Mouse (Mus musculus): ENCODE results near the gene Nkx2-2.

Nkx2-2 gene

DNA sequence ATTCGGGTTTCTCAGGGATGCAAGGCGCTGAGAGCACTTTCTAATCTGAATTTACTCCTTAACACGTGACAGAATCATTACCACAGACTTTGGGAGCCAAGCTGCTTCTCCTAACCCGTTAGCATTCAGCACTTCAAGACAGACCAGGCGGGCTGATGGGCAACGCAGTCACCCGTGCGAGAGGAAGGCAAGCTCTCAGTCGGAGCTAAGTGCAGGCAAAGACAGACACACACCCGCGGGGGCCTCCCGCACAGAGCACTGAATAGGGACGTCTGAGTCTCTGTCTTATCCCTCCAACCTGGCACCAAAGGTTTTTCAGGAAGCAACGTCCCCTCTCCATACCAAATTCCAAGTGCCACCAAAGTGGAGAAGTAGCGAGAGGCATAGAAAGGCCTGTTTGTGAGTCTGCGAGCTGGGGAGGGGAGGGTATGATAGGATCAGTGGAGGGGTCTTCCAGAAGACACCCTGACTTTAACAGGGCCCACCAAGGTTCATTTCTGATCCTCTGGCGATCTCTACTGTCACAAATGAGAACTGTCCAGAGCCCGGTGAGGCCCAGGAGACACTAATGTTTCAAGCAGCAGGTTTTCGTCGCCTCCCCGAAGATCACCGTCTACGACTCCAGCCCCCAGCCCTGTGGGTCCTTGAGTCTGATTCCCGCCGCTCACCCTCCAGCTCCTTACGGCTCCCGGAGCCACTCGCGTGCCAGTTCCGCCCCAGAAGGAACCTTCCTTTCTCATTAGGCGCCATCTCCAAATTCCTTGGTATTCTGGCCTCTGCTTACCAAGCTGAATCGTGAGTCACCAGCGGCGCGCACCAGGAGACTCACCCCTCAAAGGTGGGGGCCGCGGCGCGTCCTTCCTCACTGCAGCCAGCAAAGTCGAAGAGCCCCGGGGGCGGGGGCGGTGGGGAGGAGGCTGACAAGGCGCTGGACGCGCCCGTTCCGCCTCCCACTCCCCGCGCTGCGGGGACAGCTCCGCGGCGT lies at the start of gene Nkx2-2:
Gene Nkx2-2, minus strand, starts transcription at position 973 of the 985 bp plus-strand sequence.
- DNase-seq (ENCODE audit: low read depth, low spot score): no peak

- DNase-seq (ENCODE audit: low read depth, low spot score): no peak
Observed at GRCm38 (mm10) chr2:147235707-147236290, 41.8 kb upstream of the Nkx2-2 start.

GRCm38 (mm10) chr2:147231175-147231574 lies 37.1 kb upstream of the Nkx2-2 start:
- peak; percentile 4 for DNase-seq (ENCODE audit: low read depth, low spot score)

- peak; percentile 24 for DNase-seq (ENCODE audit: low read depth, low spot score)
Observed at GRCm38 (mm10) chr2:147205076-147205615, 11.1 kb upstream of the Nkx2-2 start.

DNA sequence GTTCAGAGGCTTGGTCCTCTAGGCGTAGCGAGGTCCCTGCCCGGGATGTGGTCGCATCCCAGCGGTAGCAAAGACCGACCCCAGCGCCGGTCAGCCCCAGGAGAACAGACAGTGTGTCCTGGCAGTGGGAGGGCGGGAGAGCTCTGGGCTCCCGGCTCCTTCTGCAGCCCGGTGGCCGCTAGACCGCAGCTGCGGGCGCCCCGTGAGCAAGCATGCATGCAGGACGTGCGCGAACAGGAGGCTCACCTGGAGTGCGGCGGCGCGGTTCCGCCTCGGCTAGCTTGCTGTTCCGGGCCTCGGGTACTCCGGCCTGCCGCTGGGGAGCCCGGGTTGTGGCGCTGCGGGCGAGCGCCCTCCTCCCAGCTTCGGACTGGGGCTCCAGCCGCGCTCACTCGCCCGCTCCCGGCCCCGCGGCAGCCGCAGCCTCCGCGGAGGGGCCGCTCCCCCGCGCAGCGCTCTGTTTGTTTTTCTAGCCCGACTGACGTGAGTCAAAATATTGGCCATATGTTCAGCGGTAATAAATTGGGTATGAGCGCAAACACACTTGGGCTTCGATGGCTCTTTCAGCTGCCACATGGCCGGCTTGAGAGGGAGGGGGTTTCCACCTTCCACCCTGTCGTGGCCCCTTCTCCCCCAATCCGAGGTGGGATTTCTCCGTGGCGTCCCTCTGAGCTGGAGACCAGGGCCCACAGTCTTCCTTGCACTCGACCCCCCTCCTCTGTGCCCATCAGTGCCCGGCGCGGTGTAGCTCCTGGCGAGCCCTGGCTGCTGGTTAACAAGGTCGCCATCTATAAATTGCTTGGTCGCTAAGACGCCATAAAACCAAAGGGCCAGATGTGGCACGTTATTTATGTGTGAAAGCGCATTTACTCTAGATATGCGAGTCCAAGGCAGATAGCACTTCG lies 920 bp upstream of the Nkx2-2 start:
- DNase-seq (ENCODE audit: low read depth, low spot score): no peak

DNA sequence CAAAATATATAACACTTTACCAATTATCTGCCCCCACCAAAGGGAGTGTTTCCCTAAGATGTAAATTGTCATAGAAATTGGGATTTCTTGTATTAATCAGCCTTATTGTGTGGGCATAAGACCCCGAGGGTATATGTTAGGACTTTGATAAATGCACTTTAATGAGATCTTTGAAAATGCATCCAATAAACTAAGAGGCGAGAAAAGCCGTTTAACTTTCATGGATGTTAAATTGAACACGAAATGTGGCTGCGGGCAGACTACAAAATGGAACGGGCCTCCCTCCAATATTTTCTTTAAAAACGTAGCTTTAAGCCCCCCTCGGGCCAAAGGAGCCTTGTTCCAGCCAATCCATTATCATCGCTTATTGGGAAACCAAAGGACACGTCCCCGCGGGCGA lies 1.3 kb downstream of the Nkx2-2 start:
- no peak for DNase-seq (ENCODE audit: low read depth, low spot score)

GRCm38 (mm10) chr2:147190316-147191021 lies 3.6 kb downstream of the Nkx2-2 start:
- DNase-seq (ENCODE audit: low read depth, low spot score): no peak

- DNase-seq (ENCODE audit: low read depth, low spot score): no peak
Observed at GRCm38 (mm10) chr2:147189546-147190315, 4.3 kb downstream of the Nkx2-2 start.

DNA sequence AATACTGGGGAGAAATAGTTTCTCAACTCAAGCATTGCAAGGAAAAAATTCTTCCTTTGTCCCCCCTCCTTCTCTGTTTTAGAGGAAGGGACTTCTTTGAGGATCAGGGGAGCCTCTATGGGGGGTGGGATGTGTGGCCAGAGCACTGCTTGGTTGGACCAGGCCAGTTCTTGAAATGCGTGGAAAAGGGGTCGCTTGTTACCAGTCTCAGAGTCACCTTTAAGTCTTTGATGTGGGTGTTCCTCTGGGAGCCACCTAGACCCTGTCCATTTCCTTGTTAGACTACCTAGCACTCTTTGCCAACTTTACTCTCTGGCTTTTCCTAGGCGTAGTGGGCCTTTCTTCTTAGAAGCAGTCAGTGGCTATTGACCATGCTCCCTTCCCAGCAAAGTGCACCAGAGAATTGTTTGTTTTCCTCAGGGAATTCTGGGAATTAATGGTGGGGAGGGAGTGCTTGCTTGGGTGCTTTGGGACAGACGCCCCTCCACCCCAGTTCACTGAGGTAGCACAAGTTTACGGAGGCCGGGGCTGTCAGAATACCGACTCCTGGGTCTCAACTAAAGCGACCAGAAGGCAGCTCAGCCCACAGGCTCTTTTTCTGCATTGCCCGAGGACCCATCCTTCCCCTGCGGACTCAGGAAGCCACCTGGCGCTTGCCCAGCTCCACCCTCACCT lies 5.0 kb downstream of the Nkx2-2 start:
- no peak for DNase-seq (ENCODE audit: low read depth, low spot score)

DNA sequence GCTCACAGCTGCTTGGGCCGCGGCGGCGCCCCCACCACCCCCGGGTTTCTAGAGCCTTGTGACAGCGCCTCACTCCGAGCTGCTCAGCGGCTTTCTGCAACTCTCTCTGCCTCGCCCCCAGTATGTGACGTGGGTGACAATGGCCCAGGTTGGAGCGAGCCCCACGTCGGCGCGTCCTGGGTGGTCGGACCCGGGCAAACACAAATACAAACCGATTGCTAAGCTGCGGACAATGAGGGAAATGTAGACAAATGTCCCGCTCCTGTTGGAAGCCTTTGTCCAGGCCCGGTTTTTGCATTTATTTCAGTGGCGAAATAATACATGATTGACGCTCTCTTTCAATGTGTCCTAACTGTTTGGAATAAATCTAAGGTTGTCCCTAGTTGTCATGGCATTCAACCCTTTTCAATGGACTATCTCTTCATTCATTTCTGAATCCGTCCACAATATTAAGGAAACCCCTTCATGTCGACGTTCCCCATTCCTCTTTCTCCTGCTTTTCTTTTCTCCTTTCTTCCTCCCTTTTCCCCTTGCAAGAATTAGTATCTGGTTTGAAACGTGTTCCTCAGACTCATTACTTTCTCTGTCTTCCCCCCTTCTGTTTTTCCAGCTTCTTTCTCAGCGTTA lies 5.9 kb downstream of the Nkx2-2 start:
- DNase-seq (ENCODE audit: low read depth, low spot score): no peak

DNA sequence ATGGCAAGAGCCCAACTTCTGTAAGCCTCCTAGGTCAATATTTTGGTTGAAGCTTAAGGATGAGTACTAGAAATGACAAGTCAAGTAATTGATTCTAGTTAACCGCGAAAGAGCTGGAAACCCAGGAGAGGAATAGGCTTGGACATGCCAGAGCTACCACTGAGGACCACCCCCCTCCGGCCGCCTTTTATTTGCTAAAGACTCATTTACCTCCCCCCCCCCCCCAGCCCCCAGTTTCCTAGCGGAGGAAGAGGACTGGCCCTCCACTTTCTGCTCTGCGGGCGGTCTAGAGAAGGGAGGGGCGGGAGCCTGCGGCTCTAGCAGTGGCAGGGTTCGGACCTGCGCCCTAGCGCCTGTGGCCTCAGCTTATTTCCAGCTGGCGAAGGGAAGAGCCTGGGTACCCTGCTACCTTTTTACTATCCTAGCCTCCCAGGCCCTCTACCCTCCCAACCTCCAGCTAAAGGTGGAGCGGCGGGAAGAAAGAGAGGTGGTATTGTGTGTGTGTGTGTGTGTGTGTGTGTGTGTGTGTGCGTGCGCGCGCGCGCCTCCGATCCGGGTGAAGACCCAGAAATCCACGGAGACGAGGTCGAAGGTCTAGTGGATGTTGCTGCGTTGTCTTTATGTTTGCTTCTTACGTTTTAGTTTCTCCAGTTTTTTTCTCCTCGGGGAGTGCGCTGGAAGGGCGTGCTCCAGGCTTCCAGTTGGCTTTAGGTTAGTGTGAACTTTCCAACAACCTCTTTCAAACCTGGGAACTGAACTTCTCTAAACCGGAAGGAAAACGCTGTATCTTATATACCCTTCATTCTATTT lies 6.8 kb downstream of the Nkx2-2 start:
- DNase-seq (ENCODE audit: low read depth, low spot score): no peak

DNA sequence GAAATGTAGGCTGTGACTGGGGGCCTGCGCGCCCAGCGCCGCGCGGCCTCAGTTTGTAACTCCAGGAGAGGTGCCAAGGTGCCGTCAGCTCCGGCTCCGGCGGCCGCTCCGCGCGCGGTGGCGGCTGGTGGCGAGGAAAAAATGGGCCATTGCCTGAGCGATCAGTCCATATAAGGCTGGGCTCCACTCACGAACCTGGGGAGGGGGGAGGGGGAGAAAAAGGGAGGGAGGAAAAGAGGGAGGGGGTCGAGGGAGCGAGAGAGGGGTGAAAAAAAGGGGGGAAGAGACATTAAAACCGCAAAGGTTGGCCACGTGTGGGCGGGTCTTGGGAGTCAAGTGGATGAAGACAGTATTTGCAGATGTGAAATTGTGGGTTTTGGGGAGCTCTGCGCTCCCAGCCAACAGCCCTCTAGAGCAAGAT lies 7.8 kb downstream of the Nkx2-2 start:
- DNase-seq (ENCODE audit: low read depth, low spot score): no peak

DNA sequence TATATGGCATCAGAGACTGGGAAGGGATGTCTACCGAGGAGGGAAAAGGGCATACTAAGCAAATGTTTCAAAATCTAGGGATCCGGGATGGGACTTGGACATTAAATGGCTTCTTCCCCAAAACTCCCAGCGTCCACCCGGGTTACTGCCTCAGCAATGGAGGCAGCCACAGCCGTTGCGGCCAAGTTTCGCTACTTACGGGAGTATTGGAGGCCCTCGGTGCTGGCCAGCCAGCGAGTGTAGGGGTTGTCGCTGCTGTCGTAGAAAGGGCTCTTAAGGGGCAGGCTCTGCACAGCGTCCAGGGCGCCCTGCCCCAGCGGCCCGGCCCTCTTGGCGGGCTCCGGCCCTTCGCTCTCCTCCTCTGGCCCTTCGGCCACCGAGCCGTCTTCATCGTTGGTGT lies 8.5 kb downstream of the Nkx2-2 start:
- no peak for DNase-seq (ENCODE audit: low read depth, low spot score)

GRCm38 (mm10) chr2:147184071-147184990 lies 9.7 kb downstream of the Nkx2-2 start:
- peak; percentile 9 for DNase-seq (ENCODE audit: low read depth, low spot score)

GRCm38 (mm10) chr2:147183521-147183920 lies 10.5 kb downstream of the Nkx2-2 start:
- no peak for DNase-seq (ENCODE audit: low read depth, low spot score)

GRCm38 (mm10) chr2:147182709-147183260 lies 11.3 kb downstream of the Nkx2-2 start:
- DNase-seq (ENCODE audit: low read depth, low spot score): no peak
